Mouse (Mus musculus) spleen, postnatal 4 days (tissue): ENCODE measurements around the gene Akt3.

Experiments
- DNase-seq, 2 experiments: peaks; one replicate each; pipeline ENCODE4 v3.0.0; 2022; ENCODE audit warnings: low spot score in 2 of 2

Akt3 gene

GRCm38 (mm10) chr1:177258034-177258342 lies at the start of gene Akt3:
TSS of gene Akt3 (minus strand) at chr1:177258203.
- DNase-seq, result peak in 1 of 2 experiments; percentile 76

- no peak for DNase-seq
Observed at GRCm38 (mm10) chr1:177307549-177307948, 49.5 kb upstream of the Akt3 start.

- DNase-seq, result no peak
Observed at GRCm38 (mm10) chr1:177298231-177298630, 40.2 kb upstream of the Akt3 start.

GRCm38 (mm10) chr1:177286764-177287163 lies 28.8 kb upstream of the Akt3 start:
- DNase-seq, result no peak

- DNase-seq, result no peak
Observed at GRCm38 (mm10) chr1:177281925-177282324, 23.9 kb upstream of the Akt3 start.

- no peak for DNase-seq
Observed at GRCm38 (mm10) chr1:177277361-177277760, 19.4 kb upstream of the Akt3 start.

GRCm38 (mm10) chr1:177267645-177268044 lies 9.6 kb upstream of the Akt3 start:
- DNase-seq, result no peak

- no peak for DNase-seq
Observed at GRCm38 (mm10) chr1:177262926-177263325, 4.9 kb upstream of the Akt3 start.

GRCm38 (mm10) chr1:177260796-177261195 lies 2.8 kb upstream of the Akt3 start:
- DNase-seq, result no peak

GRCm38 (mm10) chr1:177259038-177259600 lies 1.1 kb upstream of the Akt3 start:
- DNase-seq, result no peak

- DNase-seq, result peak; percentile 76 to 90
Observed at GRCm38 (mm10) chr1:177258343-177259037, 487 bp upstream of the Akt3 start.

GRCm38 (mm10) chr1:177257178-177258033 lies 597 bp downstream of the Akt3 start:
- DNase-seq, result peak; percentile 52 to 81

- no peak for DNase-seq
Observed at GRCm38 (mm10) chr1:177248638-177249037, 9.4 kb downstream of the Akt3 start.

GRCm38 (mm10) chr1:177238368-177238767 lies 19.6 kb downstream of the Akt3 start:
- DNase-seq, result no peak

GRCm38 (mm10) chr1:177236695-177237094 lies 21.3 kb downstream of the Akt3 start:
- DNase-seq, result no peak

- DNase-seq, result no peak
Observed at GRCm38 (mm10) chr1:177236249-177236648, 21.8 kb downstream of the Akt3 start.

- no peak for DNase-seq
Observed at GRCm38 (mm10) chr1:177234462-177234861, 23.5 kb downstream of the Akt3 start.

GRCm38 (mm10) chr1:177231122-177231521 lies 26.9 kb downstream of the Akt3 start:
- no peak for DNase-seq

GRCm38 (mm10) chr1:177198978-177199377 lies 59.0 kb downstream of the Akt3 start:
- DNase-seq, result no peak

GRCm38 (mm10) chr1:177195224-177195623 lies 62.8 kb downstream of the Akt3 start:
- DNase-seq, result no peak

- no peak for DNase-seq
Observed at GRCm38 (mm10) chr1:177194324-177194723, 63.7 kb downstream of the Akt3 start.

- no peak for DNase-seq
Observed at GRCm38 (mm10) chr1:177191623-177192022, 66.4 kb downstream of the Akt3 start.

GRCm38 (mm10) chr1:177190358-177190757 lies 67.6 kb downstream of the Akt3 start:
- no peak for DNase-seq
